Mouse (Mus musculus): ENCODE results near the gene Scarf1. TPM values are rescaled to one million over a fixed set of nuclear protein-coding genes. Genes with fewer than 3 reads are reported as not detected.

The Scarf1 gene
- total and polyA plus RNA-seq, 2 experiments from 2014 or later = 3.0 to 3.6 TPM

GRCm38 (mm10) chr11:75572301-75572791, 59.0 kb downstream of the Scarf1 start:
- Histone ChIP-seq H3K9ac (replicated peaks; ENCODE audit: low read length, poor library complexity, severe bottlenecking) (peak overlapping the region; percentile 42), H3K4me2 (ENCODE audit: low read depth, low read length, poor library complexity, severe bottlenecking) (no peak overlapping the region), H3K36me3 (ENCODE audit: insufficient read depth, low read length) (peaks cover 42% of the 10 kb centered on the region), H3K4me3 (ENCODE audit: low read depth, low read length) (no peak overlapping the region), H3K9me3 (ENCODE audit: low read length) (no peaks in the 10 kb centered on the region), H3K27ac (ENCODE audit: low read depth, low read length) (peak overlapping the region; percentile 77), H3K4me1 (ENCODE audit: insufficient read depth, low read length) (no peaks in the 10 kb centered on the region), H3K27me3 (ENCODE audit: insufficient read depth, low read length) (no peaks in the 10 kb centered on the region)
- TF ChIP-seq CTCF (IDR thresholded peaks at IDR 0.05) = no peak
- DNase-seq (ENCODE audit: low spot score) (no peak), ATAC-seq (ENCODE audit: low FRiP score) (no peak)
- WGBS = 9% methylated on average over 10 of the region's 10 CpGs

GRCm38 (mm10) chr11:75572854-75573650, 59.7 kb downstream of the Scarf1 start:
- H3K27ac ChIP-seq (ENCODE audit: low read depth, low read length) = peak overlapping the region; percentile 77
- no peaks in the 10 kb centered on the region for H3K4me1 ChIP-seq (ENCODE audit: insufficient read depth, low read length)
- peaks cover 36% of the 10 kb centered on the region for H3K36me3 ChIP-seq (ENCODE audit: insufficient read depth, low read length)
- ATAC-seq (ENCODE audit: low FRiP score) (peak; percentile 79; the same call in 1 of the 2 replicates), DNase-seq (ENCODE audit: low spot score) (peak; percentile 95)
- H3K9ac ChIP-seq (replicated peaks; ENCODE audit: low read length, poor library complexity, severe bottlenecking) = peak overlapping the region; percentile 42
- no peak overlapping the region for H3K4me2 ChIP-seq (ENCODE audit: low read depth, low read length, poor library complexity, severe bottlenecking)
- WGBS = 8% methylated on average over 12 of the region's 12 CpGs
- no peaks in the 10 kb centered on the region for H3K27me3 ChIP-seq (ENCODE audit: insufficient read depth, low read length)
- no peak overlapping the region for H3K4me3 ChIP-seq (ENCODE audit: low read depth, low read length)
- H3K9me3 ChIP-seq (ENCODE audit: low read length) = no peaks in the 10 kb centered on the region
- TF ChIP-seq CTCF (IDR thresholded peaks at IDR 0.05) = peak; percentile 94

GRCm38 (mm10) chr11:75574378-75575123, 61.2 kb downstream of the Scarf1 start:
- no peak overlapping the region for H3K9ac ChIP-seq (replicated peaks; ENCODE audit: low read length, poor library complexity, severe bottlenecking)
- no peak overlapping the region for H3K4me3 ChIP-seq (ENCODE audit: low read depth, low read length)
- no peak overlapping the region for H3K4me2 ChIP-seq (ENCODE audit: low read depth, low read length, poor library complexity, severe bottlenecking)
- no peak for DNase-seq (ENCODE audit: low spot score)
- H3K36me3 ChIP-seq (ENCODE audit: insufficient read depth, low read length) = peaks cover 21% of the 10 kb centered on the region; the same call in 1 of the 2 replicates
- TF ChIP-seq CTCF (IDR thresholded peaks at IDR 0.05) = no peak
- WGBS = 80% methylated on average over 5 of the region's 5 CpGs
- ATAC-seq (ENCODE audit: low FRiP score) = no peak
- no peak overlapping the region for H3K27ac ChIP-seq (ENCODE audit: low read depth, low read length)
- H3K4me1 ChIP-seq (ENCODE audit: insufficient read depth, low read length) = no peaks in the 10 kb centered on the region
- no peaks in the 10 kb centered on the region for H3K9me3 ChIP-seq (ENCODE audit: low read length)
- no peaks in the 10 kb centered on the region for H3K27me3 ChIP-seq (ENCODE audit: insufficient read depth, low read length)

GRCm38 (mm10) chr11:75575560-75576123, 62.3 kb downstream of the Scarf1 start:
- TF ChIP-seq CTCF (IDR thresholded peaks at IDR 0.05) = no peak
- ATAC-seq (ENCODE audit: low FRiP score) (no peak), DNase-seq (ENCODE audit: low spot score) (no peak)
- Histone ChIP-seq H3K9me3 (ENCODE audit: low read length) (no peaks in the 10 kb centered on the region), H3K4me2 (ENCODE audit: low read depth, low read length, poor library complexity, severe bottlenecking) (no peak overlapping the region), H3K4me3 (ENCODE audit: low read depth, low read length) (no peak overlapping the region), H3K27me3 (ENCODE audit: insufficient read depth, low read length) (no peaks in the 10 kb centered on the region), H3K36me3 (ENCODE audit: insufficient read depth, low read length) (peaks cover 17% of the 10 kb centered on the region; the same call in 1 of the 2 replicates), H3K9ac (replicated peaks; ENCODE audit: low read length, poor library complexity, severe bottlenecking) (no peak overlapping the region), H3K4me1 (ENCODE audit: insufficient read depth, low read length) (no peaks in the 10 kb centered on the region), H3K27ac (ENCODE audit: low read depth, low read length) (no peak overlapping the region)
- WGBS = 82% methylated on average over 9 of the region's 9 CpGs

MicroRNA genes within 50 kb of the gene (microRNA counts, 519-probe panel; counts per million panel counts)
- 5,894 counts per million, percentile 96 among the panel's probes with 10 or more counts for microRNA mmu-miR-22

Small RNA genes within 50 kb of the gene (microRNA-seq; reads per million reads assigned to microRNA genes)
- gene Mir22 (ENCODE audit: borderline number of aligned reads) (11,687 reads per million, percentile 96 among the genes with 10 or more reads in this experiment), gene Mir3971 (ENCODE audit: borderline number of aligned reads) (not detected)

Other genes starting within 250 kb of the Scarf1 start
- gene Rpa1, start 165.2 kb upstream of the Scarf1 start, total RNA-seq (2014; rRNA removed) = 35.9 and 47.6 TPM in 2 replicates
- gene Rpa1, start 165.2 kb upstream of the Scarf1 start, polyA plus RNA-seq (2015; fragmentation: Nextera tagmentation; extraction: Ambion mirVana) = 43.8 TPM in 2 replicates
- gene Smyd4, start 165.1 kb upstream of the Scarf1 start, total RNA-seq (2014; rRNA removed) = 11.0 and 16.7 TPM in 2 replicates
- gene Smyd4, start 165.1 kb upstream of the Scarf1 start, polyA plus RNA-seq (2015; fragmentation: Nextera tagmentation; extraction: Ambion mirVana) = 15.2 and 16.8 TPM in 2 replicates
- 50.6 and 92.0 TPM in 2 replicates for gene Serpinf1, start 90.8 kb upstream of the Scarf1 start, total RNA-seq (2014; rRNA removed)
- gene Serpinf1, start 90.8 kb upstream of the Scarf1 start, polyA plus RNA-seq (2015; fragmentation: Nextera tagmentation; extraction: Ambion mirVana) = 34.3 and 44.6 TPM in 2 replicates
- gene Serpinf2, start 73.9 kb upstream of the Scarf1 start, total RNA-seq (2014; rRNA removed) = not detected in 2 replicates
- gene Serpinf2, start 73.9 kb upstream of the Scarf1 start, polyA plus RNA-seq (2015; fragmentation: Nextera tagmentation; extraction: Ambion mirVana) = 0.11 TPM in 1 of 2 replicates, not detected in the other
- 17.4 and 29.7 TPM in 2 replicates for gene Wdr81, start 58.8 kb upstream of the Scarf1 start, total RNA-seq (2014; rRNA removed)
- gene Wdr81, start 58.8 kb upstream of the Scarf1 start, polyA plus RNA-seq (2015; fragmentation: Nextera tagmentation; extraction: Ambion mirVana) = 4.5 and 4.8 TPM in 2 replicates
- 0.66 and 0.76 TPM in 2 replicates for gene Tlcd2, start 51.8 kb upstream of the Scarf1 start, total RNA-seq (2014; rRNA removed)
- 1.6 and 1.9 TPM in 2 replicates for gene Tlcd2, start 51.8 kb upstream of the Scarf1 start, polyA plus RNA-seq (2015; fragmentation: Nextera tagmentation; extraction: Ambion mirVana)
- 121 and 129 TPM in 2 replicates for gene Prpf8, start 26.7 kb upstream of the Scarf1 start, total RNA-seq (2014; rRNA removed)
- 25.7 and 27.6 TPM in 2 replicates for gene Prpf8, start 26.7 kb upstream of the Scarf1 start, polyA plus RNA-seq (2015; fragmentation: Nextera tagmentation; extraction: Ambion mirVana)
- 5.7 and 7.0 TPM in 2 replicates for gene Rilp, start 3.4 kb upstream of the Scarf1 start, total RNA-seq (2014; rRNA removed)
- gene Rilp, start 3.4 kb upstream of the Scarf1 start, polyA plus RNA-seq (2015; fragmentation: Nextera tagmentation; extraction: Ambion mirVana) = 6.9 and 7.5 TPM in 2 replicates
- gene Slc43a2, start 18.2 kb downstream of the Scarf1 start, total RNA-seq (2014; rRNA removed) = 34.3 and 34.5 TPM in 2 replicates
- gene Slc43a2, start 18.2 kb downstream of the Scarf1 start, polyA plus RNA-seq (2015; fragmentation: Nextera tagmentation; extraction: Ambion mirVana) = 17.0 and 20.4 TPM in 2 replicates
- 105 and 108 TPM in 2 replicates for gene Pitpna, start 74.6 kb downstream of the Scarf1 start, total RNA-seq (2014; rRNA removed)
- gene Pitpna, start 74.6 kb downstream of the Scarf1 start, polyA plus RNA-seq (2015; fragmentation: Nextera tagmentation; extraction: Ambion mirVana) = 91.7 and 106 TPM in 2 replicates
- 50.0 and 50.2 TPM in 2 replicates for gene Inpp5k, start 117.4 kb downstream of the Scarf1 start, total RNA-seq (2014; rRNA removed)
- 43.7 and 49.9 TPM in 2 replicates for gene Inpp5k, start 117.4 kb downstream of the Scarf1 start, polyA plus RNA-seq (2015; fragmentation: Nextera tagmentation; extraction: Ambion mirVana)
- 19.3 and 22.8 TPM in 2 replicates for gene Myo1c, start 137.0 kb downstream of the Scarf1 start, total RNA-seq (2014; rRNA removed)
- gene Myo1c, start 137.0 kb downstream of the Scarf1 start, polyA plus RNA-seq (2015; fragmentation: Nextera tagmentation; extraction: Ambion mirVana) = 7.7 and 7.8 TPM in 2 replicates
- 79.5 and 90.1 TPM in 2 replicates for gene Crk, start 165.7 kb downstream of the Scarf1 start, total RNA-seq (2014; rRNA removed)
- 71.6 and 75.0 TPM in 2 replicates for gene Crk, start 165.7 kb downstream of the Scarf1 start, polyA plus RNA-seq (2015; fragmentation: Nextera tagmentation; extraction: Ambion mirVana)
- 341 and 436 TPM in 2 replicates for gene Ywhae, start 219.3 kb downstream of the Scarf1 start, total RNA-seq (2014; rRNA removed)
- 1,643 and 1,657 TPM in 2 replicates for gene Ywhae, start 219.3 kb downstream of the Scarf1 start, polyA plus RNA-seq (2015; fragmentation: Nextera tagmentation; extraction: Ambion mirVana)

Data from midbrain, postnatal 0 days (tissue).